Mouse (Mus musculus): ENCODE measurements around the gene Mindy4. TPM values are rescaled to one million over a fixed set of nuclear protein-coding genes. Genes with fewer than 3 reads are reported as not detected.

Mindy4 gene
- polyA plus RNA-seq, 1 experiment from 2014 or later = 7.7 TPM

DNA sequence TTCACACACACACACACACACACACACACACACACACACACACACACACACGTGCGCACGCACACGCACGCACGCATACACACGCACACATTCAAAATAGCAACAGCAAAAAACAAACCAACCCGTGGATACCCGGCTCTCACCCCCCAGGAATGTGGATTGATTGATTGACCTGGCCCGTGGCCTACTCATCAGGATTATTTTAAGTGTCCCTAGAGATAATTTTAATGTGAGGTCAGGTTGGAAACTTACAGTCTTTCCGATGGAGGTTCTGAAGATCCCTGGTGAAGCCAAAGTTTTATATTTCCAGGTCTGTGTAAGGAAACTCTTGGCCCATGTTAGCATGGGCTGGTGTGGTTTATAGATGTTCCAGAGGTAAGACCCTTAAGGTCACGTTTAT, 59.0 kb downstream of the Mindy4 start:
- no peaks in the 10 kb centered on the region for H3K4me1 ChIP-seq (ENCODE audit: control insufficient read depth, insufficient read depth, low read length)
- WGBS = 73% methylated on average over 12 of the region's 12 CpGs
- 0 out of 2 replicates have a peak, but pooled peaks cover 6% of the 10 kb centered on the region for H3K36me3 ChIP-seq (ENCODE audit: control insufficient read depth, insufficient read depth, low read length)
- no peak overlapping the region for H3K9ac ChIP-seq (ENCODE audit: low read length)
- ATAC-seq (ENCODE audit: insufficient read depth, low FRiP score) = no peak
- H3K4me3 ChIP-seq (replicated peaks; ENCODE audit: low read length) = no peak overlapping the region
- H3K9me3 ChIP-seq (replicated peaks; ENCODE audit: control insufficient read depth, low read length) = no peaks in the 10 kb centered on the region
- no peak overlapping the region for H3K27ac ChIP-seq (ENCODE audit: low read length)
- no peak overlapping the region for H3K4me2 ChIP-seq (ENCODE audit: low read depth, low read length)
- no peaks in the 10 kb centered on the region for H3K27me3 ChIP-seq (ENCODE audit: control insufficient read depth, insufficient read depth, low read length)

- Histone ChIP-seq H3K4me1 (ENCODE audit: control insufficient read depth, insufficient read depth, low read length) (no peaks in the 10 kb centered on the region), H3K36me3 (ENCODE audit: control insufficient read depth, insufficient read depth, low read length) (0 out of 2 replicates have a peak, but pooled peaks cover 6% of the 10 kb centered on the region), H3K4me3 (replicated peaks; ENCODE audit: low read length) (no peak overlapping the region), H3K4me2 (ENCODE audit: low read depth, low read length) (no peak overlapping the region), H3K27me3 (ENCODE audit: control insufficient read depth, insufficient read depth, low read length) (no peaks in the 10 kb centered on the region), H3K9me3 (replicated peaks; ENCODE audit: control insufficient read depth, low read length) (no peaks in the 10 kb centered on the region), H3K9ac (ENCODE audit: low read length) (no peak overlapping the region), H3K27ac (ENCODE audit: low read length) (no peak overlapping the region)
- ATAC-seq (ENCODE audit: insufficient read depth, low FRiP score) = no peak
- 67% methylated on average over 5 of the region's 5 CpGs for WGBS
These were observed 60.4 kb downstream of the Mindy4 start for GRCm38 (mm10) chr6:55263490-55264046.

DNA sequence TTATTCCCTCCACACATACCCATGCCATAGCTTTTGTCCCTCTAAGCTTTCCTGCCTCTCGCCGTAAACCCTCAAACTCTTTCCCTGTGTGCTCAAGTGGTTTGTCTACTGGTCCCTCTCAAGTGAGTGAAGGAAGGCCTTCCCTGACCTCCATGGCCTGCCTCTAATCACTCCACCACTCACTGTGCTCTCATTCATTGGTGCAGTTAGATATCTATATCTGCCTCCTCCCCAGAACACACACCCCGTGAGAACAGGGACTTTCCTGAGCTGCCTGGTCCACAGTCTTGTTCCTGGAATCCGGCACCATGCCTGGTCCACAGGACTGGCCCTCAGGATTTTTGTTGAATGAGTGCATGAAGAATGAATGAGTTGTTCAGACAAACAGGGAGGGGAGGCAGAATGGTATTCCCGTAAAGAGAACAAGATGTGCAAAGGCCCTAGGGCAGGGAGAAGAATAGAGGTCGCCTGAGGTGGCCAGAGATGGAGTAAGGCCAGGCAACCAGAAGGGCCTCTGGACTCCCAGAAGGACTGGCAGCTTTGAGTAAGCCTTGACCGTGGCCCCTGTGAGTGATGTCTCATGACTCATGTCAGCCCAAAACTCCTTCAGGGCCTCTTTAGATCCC, 61.7 kb downstream of the Mindy4 start:
- Histone ChIP-seq H3K9me3 (replicated peaks; ENCODE audit: control insufficient read depth, low read length) (no peaks in the 10 kb centered on the region), H3K4me3 (replicated peaks; ENCODE audit: low read length) (no peak overlapping the region), H3K9ac (ENCODE audit: low read length) (no peak overlapping the region), H3K27ac (ENCODE audit: low read length) (no peak overlapping the region), H3K36me3 (ENCODE audit: control insufficient read depth, insufficient read depth, low read length) (0 out of 2 replicates have a peak, but pooled peaks cover 6% of the 10 kb centered on the region), H3K27me3 (ENCODE audit: control insufficient read depth, insufficient read depth, low read length) (no peaks in the 10 kb centered on the region), H3K4me2 (ENCODE audit: low read depth, low read length) (no peak overlapping the region), H3K4me1 (ENCODE audit: control insufficient read depth, insufficient read depth, low read length) (no peaks in the 10 kb centered on the region)
- no peak for ATAC-seq (ENCODE audit: insufficient read depth, low FRiP score)
- WGBS = 91% methylated on average over 7 of the region's 7 CpGs

DNA sequence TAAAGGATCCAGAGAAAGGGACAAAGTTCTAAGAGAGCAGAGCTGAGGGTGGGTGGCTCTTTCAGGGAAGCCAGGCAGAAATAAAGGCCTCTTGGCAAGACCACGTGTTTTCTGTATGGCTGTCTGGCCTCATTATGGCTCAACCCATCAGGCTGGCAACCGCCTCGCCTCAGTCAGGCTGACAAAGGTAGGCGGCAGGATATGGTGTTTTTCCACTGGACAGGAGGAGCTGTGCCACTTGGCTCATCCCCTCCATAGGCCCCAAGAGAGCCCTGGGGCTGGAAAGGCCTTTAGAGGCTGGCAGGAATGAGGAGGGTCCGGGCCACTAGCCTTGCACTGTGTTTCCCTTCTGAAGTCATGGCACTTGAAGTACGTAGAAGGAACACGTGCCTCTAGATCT, 69.8 kb downstream of the Mindy4 start:
- no peaks in the 10 kb centered on the region for H3K36me3 ChIP-seq (ENCODE audit: control insufficient read depth, insufficient read depth, low read length)
- no peaks in the 10 kb centered on the region for H3K27me3 ChIP-seq (ENCODE audit: control insufficient read depth, insufficient read depth, low read length)
- 88% methylated on average over 7 of the region's 7 CpGs for WGBS
- H3K4me3 ChIP-seq (replicated peaks; ENCODE audit: low read length) = no peak overlapping the region
- no peaks in the 10 kb centered on the region for H3K9me3 ChIP-seq (replicated peaks; ENCODE audit: control insufficient read depth, low read length)
- H3K4me2 ChIP-seq (ENCODE audit: low read depth, low read length) = no peak overlapping the region
- H3K27ac ChIP-seq (ENCODE audit: low read length) = no peak overlapping the region
- no peak overlapping the region for H3K9ac ChIP-seq (ENCODE audit: low read length)
- ATAC-seq (ENCODE audit: insufficient read depth, low FRiP score) = no peak
- H3K4me1 ChIP-seq (ENCODE audit: control insufficient read depth, insufficient read depth, low read length) = no peaks in the 10 kb centered on the region

- Histone ChIP-seq H3K9ac (ENCODE audit: low read length) (no peak overlapping the region), H3K27me3 (ENCODE audit: control insufficient read depth, insufficient read depth, low read length) (no peaks in the 10 kb centered on the region), H3K9me3 (replicated peaks; ENCODE audit: control insufficient read depth, low read length) (no peaks in the 10 kb centered on the region), H3K4me2 (ENCODE audit: low read depth, low read length) (no peak overlapping the region), H3K27ac (ENCODE audit: low read length) (no peak overlapping the region), H3K36me3 (ENCODE audit: control insufficient read depth, insufficient read depth, low read length) (no peaks in the 10 kb centered on the region), H3K4me3 (replicated peaks; ENCODE audit: low read length) (no peak overlapping the region), H3K4me1 (ENCODE audit: control insufficient read depth, insufficient read depth, low read length) (no peaks in the 10 kb centered on the region)
- no peak for ATAC-seq (ENCODE audit: insufficient read depth, low FRiP score)
- WGBS = 77% methylated on average over 5 of the region's 5 CpGs
These were observed 70.3 kb downstream of the Mindy4 start for GRCm38 (mm10) chr6:55273463-55273862.

GRCm38 (mm10) chr6:55275000-55275399, 71.8 kb downstream of the Mindy4 start:
- H3K36me3 ChIP-seq (ENCODE audit: control insufficient read depth, insufficient read depth, low read length) = no peaks in the 10 kb centered on the region
- H3K4me2 ChIP-seq (ENCODE audit: low read depth, low read length) = no peak overlapping the region
- no peak overlapping the region for H3K4me3 ChIP-seq (replicated peaks; ENCODE audit: low read length)
- no peak overlapping the region for H3K27ac ChIP-seq (ENCODE audit: low read length)
- no peak for ATAC-seq (ENCODE audit: insufficient read depth, low FRiP score)
- H3K9me3 ChIP-seq (replicated peaks; ENCODE audit: control insufficient read depth, low read length) = no peaks in the 10 kb centered on the region
- H3K4me1 ChIP-seq (ENCODE audit: control insufficient read depth, insufficient read depth, low read length) = no peaks in the 10 kb centered on the region
- H3K9ac ChIP-seq (ENCODE audit: low read length) = no peak overlapping the region
- WGBS = 78% methylated on average over 10 of the region's 10 CpGs
- no peaks in the 10 kb centered on the region for H3K27me3 ChIP-seq (ENCODE audit: control insufficient read depth, insufficient read depth, low read length)

- Histone ChIP-seq H3K4me1 (ENCODE audit: control insufficient read depth, insufficient read depth, low read length) (no peaks in the 10 kb centered on the region), H3K4me2 (ENCODE audit: low read depth, low read length) (no peak overlapping the region), H3K9me3 (replicated peaks; ENCODE audit: control insufficient read depth, low read length) (no peaks in the 10 kb centered on the region), H3K9ac (ENCODE audit: low read length) (no peak overlapping the region), H3K36me3 (ENCODE audit: control insufficient read depth, insufficient read depth, low read length) (no peaks in the 10 kb centered on the region), H3K27ac (ENCODE audit: low read length) (no peak overlapping the region), H3K27me3 (ENCODE audit: control insufficient read depth, insufficient read depth, low read length) (no peaks in the 10 kb centered on the region), H3K4me3 (replicated peaks; ENCODE audit: low read length) (no peak overlapping the region)
- 72% methylated on average over 8 of the region's 8 CpGs for WGBS
- no peak for ATAC-seq (ENCODE audit: insufficient read depth, low FRiP score)
These were observed 72.6 kb downstream of the Mindy4 start for GRCm38 (mm10) chr6:55275786-55276185.

DNA sequence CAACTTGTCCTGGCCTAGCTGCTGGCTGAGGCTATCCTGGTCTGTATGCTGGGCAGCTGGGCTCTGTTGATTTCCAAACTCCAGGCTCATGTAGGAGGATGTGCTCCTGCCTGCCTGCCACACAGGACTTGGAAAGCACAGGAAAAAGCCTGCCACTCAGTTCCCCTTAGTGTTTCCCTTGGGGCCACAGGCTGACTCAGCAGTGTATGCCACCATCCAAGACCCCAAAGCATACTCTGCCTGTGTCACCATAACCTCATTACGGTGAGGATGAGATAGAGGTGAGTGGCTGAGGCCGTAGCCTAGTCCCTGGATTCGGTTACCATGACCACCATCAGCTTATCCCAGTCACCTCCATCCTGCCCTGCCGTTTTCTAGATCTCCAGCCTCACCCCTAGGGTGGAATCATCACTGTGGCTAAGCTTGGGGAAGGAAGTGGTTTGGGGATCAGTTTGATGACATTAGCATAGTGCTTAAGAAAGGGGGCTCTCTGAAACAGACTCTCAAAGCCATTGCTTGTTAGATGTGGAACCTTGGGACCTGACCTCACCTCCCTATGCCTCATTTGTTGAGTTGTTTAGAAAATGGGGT, 73.6 kb downstream of the Mindy4 start:
- ATAC-seq (ENCODE audit: insufficient read depth, low FRiP score) = no peak
- no peak overlapping the region for H3K27ac ChIP-seq (ENCODE audit: low read length)
- WGBS = 84% methylated on average over 4 of the region's 4 CpGs
- no peaks in the 10 kb centered on the region for H3K9me3 ChIP-seq (replicated peaks; ENCODE audit: control insufficient read depth, low read length)
- no peaks in the 10 kb centered on the region for H3K27me3 ChIP-seq (ENCODE audit: control insufficient read depth, insufficient read depth, low read length)
- H3K9ac ChIP-seq (ENCODE audit: low read length) = no peak overlapping the region
- no peaks in the 10 kb centered on the region for H3K4me1 ChIP-seq (ENCODE audit: control insufficient read depth, insufficient read depth, low read length)
- no peaks in the 10 kb centered on the region for H3K36me3 ChIP-seq (ENCODE audit: control insufficient read depth, insufficient read depth, low read length)
- no peak overlapping the region for H3K4me2 ChIP-seq (ENCODE audit: low read depth, low read length)
- H3K4me3 ChIP-seq (replicated peaks; ENCODE audit: low read length) = no peak overlapping the region

DNA sequence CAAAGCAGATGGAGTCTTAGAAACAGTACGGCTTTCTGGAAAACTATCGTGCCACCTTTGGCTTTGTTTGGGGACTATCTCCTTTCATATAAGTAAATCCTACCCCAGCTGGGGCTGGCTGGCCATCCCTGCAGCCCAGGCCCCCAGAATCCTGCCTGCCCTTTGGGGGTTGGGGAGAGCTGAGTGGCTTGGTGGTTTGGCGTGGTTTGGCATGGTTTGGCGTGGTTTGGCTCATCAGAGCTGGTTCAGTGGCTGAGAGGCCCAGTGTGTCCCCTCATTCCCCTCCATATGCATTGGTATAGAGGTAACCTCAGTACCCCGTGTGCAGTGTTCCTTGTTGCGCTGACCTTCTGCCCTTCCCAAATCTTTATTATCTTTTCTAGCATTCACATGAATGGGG, 74.9 kb downstream of the Mindy4 start:
- peaks cover 4% of the 10 kb centered on the region; the same call in 1 of the 2 replicates for H3K9me3 ChIP-seq (replicated peaks; ENCODE audit: control insufficient read depth, low read length)
- no peak overlapping the region for H3K27ac ChIP-seq (ENCODE audit: low read length)
- H3K4me2 ChIP-seq (ENCODE audit: low read depth, low read length) = no peak overlapping the region
- no peak overlapping the region for H3K9ac ChIP-seq (ENCODE audit: low read length)
- H3K27me3 ChIP-seq (ENCODE audit: control insufficient read depth, insufficient read depth, low read length) = no peaks in the 10 kb centered on the region
- H3K4me3 ChIP-seq (replicated peaks; ENCODE audit: low read length) = no peak overlapping the region
- 66% methylated on average over 6 of the region's 6 CpGs for WGBS
- no peaks in the 10 kb centered on the region for H3K36me3 ChIP-seq (ENCODE audit: control insufficient read depth, insufficient read depth, low read length)
- H3K4me1 ChIP-seq (ENCODE audit: control insufficient read depth, insufficient read depth, low read length) = no peaks in the 10 kb centered on the region
- no peak for ATAC-seq (ENCODE audit: insufficient read depth, low FRiP score)
